Mouse (Mus musculus): ENCODE data around the gene Sh2d3c.

GRCm38 (mm10) chr2:32734480-32734879, 13.6 kb downstream of the Sh2d3c start:
- no peak for TF ChIP-seq GATA1 (IDR thresholded peaks at IDR 0.05; ENCODE audit: low read length)
- TF ChIP-seq TAL1 (IDR thresholded peaks at IDR 0.05; ENCODE audit: low read length), result no peak
